Mouse (Mus musculus): ENCODE results near the gene Zrsr1.

DNA sequence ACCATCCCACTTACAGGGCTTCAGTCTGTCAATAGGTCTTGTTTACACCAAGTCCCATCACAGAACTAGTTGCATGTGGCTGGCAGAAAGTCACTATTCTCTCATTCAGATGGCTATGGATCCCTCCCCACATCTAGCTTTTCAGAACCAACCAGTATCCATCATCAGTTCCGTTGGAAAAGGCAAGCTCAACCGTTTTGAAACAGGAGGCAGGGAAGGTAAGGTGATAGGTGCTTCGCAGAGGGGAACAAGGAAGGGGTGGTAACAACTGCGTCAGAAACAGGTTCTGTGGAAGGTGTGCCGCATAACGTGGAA, 35.3 kb downstream of the Zrsr1 start:
- TF ChIP-seq POLR2A (IDR thresholded peaks at IDR 0.05; ENCODE audit: borderline replicate concordance, control insufficient read depth, low read depth, low read length) (no peak), CTCF (IDR thresholded peaks at IDR 0.05; ENCODE audit: control insufficient read depth, insufficient read depth, low read length) (no peak)

All from bone marrow, adult 2 months (tissue).